Mouse (Mus musculus) testis, postnatal 14 days (tissue): Measurements from ENCODE around the gene Nenf.

Experiments
- DNase-seq: peaks from one replicate; pipeline ENCODE4 v3.0.0; 2021; ENCODE audit warnings: low spot score

Gene Nenf

GRCm38 (mm10) chr1:191318686-191319085 is 692 bp upstream of the Nenf start:
- DNase-seq: peak; percentile 82

- DNase-seq: no peak
Observed at GRCm38 (mm10) chr1:191316818-191317217, 1.2 kb downstream of the Nenf start.

GRCm38 (mm10) chr1:191313926-191314325 is 4.1 kb downstream of the Nenf start:
- no peak for DNase-seq

- no peak for DNase-seq
Observed at GRCm38 (mm10) chr1:191313158-191313557, 4.8 kb downstream of the Nenf start.

GRCm38 (mm10) chr1:191312513-191312941 is 5.5 kb downstream of the Nenf start:
- peak; percentile 73 for DNase-seq

- no peak for DNase-seq
Observed at GRCm38 (mm10) chr1:191311296-191311898, 6.6 kb downstream of the Nenf start.

- no peak for DNase-seq
Observed at GRCm38 (mm10) chr1:191307766-191308455, 10.1 kb downstream of the Nenf start.

- DNase-seq: no peak
Observed at GRCm38 (mm10) chr1:191306316-191306715, 11.7 kb downstream of the Nenf start.

GRCm38 (mm10) chr1:191305610-191306009 is 12.4 kb downstream of the Nenf start:
- DNase-seq: no peak

- no peak for DNase-seq
Observed at GRCm38 (mm10) chr1:191304216-191304615, 13.8 kb downstream of the Nenf start.

GRCm38 (mm10) chr1:191303736-191304135 is 14.3 kb downstream of the Nenf start:
- DNase-seq: no peak

- no peak for DNase-seq
Observed at GRCm38 (mm10) chr1:191301903-191302302, 16.1 kb downstream of the Nenf start.

- DNase-seq: no peak
Observed at GRCm38 (mm10) chr1:191299215-191299942, 18.6 kb downstream of the Nenf start.

GRCm38 (mm10) chr1:191298304-191298703 is 19.7 kb downstream of the Nenf start:
- DNase-seq: no peak

GRCm38 (mm10) chr1:191296445-191296844 is 21.5 kb downstream of the Nenf start:
- peak; percentile 59 for DNase-seq

GRCm38 (mm10) chr1:191295784-191296183 is 22.2 kb downstream of the Nenf start:
- no peak for DNase-seq

- no peak for DNase-seq
Observed at GRCm38 (mm10) chr1:191293996-191294795, 23.8 kb downstream of the Nenf start.

- DNase-seq: no peak
Observed at GRCm38 (mm10) chr1:191293051-191293450, 24.9 kb downstream of the Nenf start.

GRCm38 (mm10) chr1:191292348-191292747 is 25.6 kb downstream of the Nenf start:
- no peak for DNase-seq

- DNase-seq: peak; percentile 69
Observed at GRCm38 (mm10) chr1:191288762-191289161, 29.2 kb downstream of the Nenf start.

GRCm38 (mm10) chr1:191284502-191284901 is 33.5 kb downstream of the Nenf start:
- DNase-seq: no peak
